9 mouse cellular contexts compared by ENCODE assay signal in the genomic region with DNA sequence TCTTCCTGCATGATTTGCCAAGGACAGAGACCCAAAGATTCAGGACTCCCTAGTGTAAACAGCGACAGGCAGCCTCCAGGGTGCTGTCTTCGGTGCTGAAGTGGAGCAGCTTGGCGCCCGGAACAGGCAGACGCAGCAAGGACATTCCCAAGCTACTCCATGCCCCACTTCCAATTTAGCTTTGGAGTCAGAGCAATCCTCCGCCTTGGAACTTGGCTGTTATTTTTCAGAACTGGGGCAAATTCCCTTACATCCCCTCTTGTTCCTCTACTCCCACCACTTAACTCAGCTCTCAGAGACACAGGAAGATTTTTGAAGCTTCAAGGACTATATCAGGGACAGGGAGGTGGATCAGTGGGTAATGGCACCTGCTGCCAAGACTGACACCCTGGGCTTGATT.
DNase-seq lines count a peak whose midpoint lies in the region; ATAC-seq and TF ChIP-seq lines count a peak whose summit lies in the region.
"Had no signal": no experiment of that assay in that cellular context is flagged by ENCODE, and none has a peak within 500 bp of the region (broad histone marks: within the 10 kb centered on the region; RNA-seq: fewer than 3 reads in every experiment).

No protein-coding gene starts in this region.

- WGBS in forebrain, postnatal 0 days: 14% methylated on average over 6 of the region's 6 CpGs
- 16% methylated on average over 6 of the region's 6 CpGs for WGBS in forebrain, embryonic 16.5 days
- WGBS in liver, embryonic 12.5 days (ENCODE audit: insufficient replicate concordance): 7% methylated on average over 6 of the region's 6 CpGs

- no peak overlapping the region for H3ac ChIP-seq in myocyte (ENCODE audit: control insufficient read depth, insufficient read length)

- no peak overlapping the region for H3K9ac ChIP-seq in forebrain, postnatal 0 days
- no peak overlapping the region for H3K9ac ChIP-seq in forebrain, embryonic 16.5 days (replicated peaks; ENCODE audit: low read depth, low read length)
- no peak overlapping the region for H3K9ac ChIP-seq in liver, embryonic 12.5 days
- H3K9ac ChIP-seq: limb, embryonic 15.5 days had no signal

- no peak overlapping the region for H3K4me3 ChIP-seq in forebrain, postnatal 0 days (ENCODE audit: low read depth, low read length)
- H3K4me3 ChIP-seq in forebrain, embryonic 16.5 days (replicated peaks; ENCODE audit: low read length): no peak overlapping the region
- H3K4me3 ChIP-seq in liver, embryonic 12.5 days: no peak overlapping the region
- H3K4me3 ChIP-seq in myocyte: no peak overlapping the region
- H3K4me3 ChIP-seq: limb, embryonic 15.5 days had no signal

- no peak for TF ChIP-seq POLR2A in myocyte (IDR thresholded peaks at IDR 0.05; ENCODE audit: insufficient read length, low read depth)

- no peaks in the 10 kb centered on the region for H3K79me2 ChIP-seq in myocyte (ENCODE audit: control insufficient read depth, insufficient read depth)

- no peaks in the 10 kb centered on the region for H3K9me3 ChIP-seq in forebrain, postnatal 0 days (ENCODE audit: low read length)
- no peaks in the 10 kb centered on the region for H3K9me3 ChIP-seq in forebrain, embryonic 16.5 days (ENCODE audit: control insufficient read depth, low read length)
- H3K9me3 ChIP-seq in liver, embryonic 12.5 days (replicated peaks): no peaks in the 10 kb centered on the region
- H3K9me3 ChIP-seq: limb, embryonic 15.5 days had no signal

- DNase-seq in forebrain, postnatal 0 days: peak; percentile 20
- DNase-seq in liver: peak; percentile 23
- DNase-seq in brain, adult 2 months (ENCODE audit: low read depth, low spot score): peak; percentile 77
- DNase-seq in cerebellum, adult 11-12 months: no peak

- ATAC-seq in forebrain, postnatal 0 days: no peak
- no peak for ATAC-seq in forebrain, embryonic 16.5 days
- no peak for ATAC-seq in liver, embryonic 12.5 days
- no peak for ATAC-seq in CD4-positive, CD25-positive, alpha-beta regulatory T cell, adult 4 months

- no peaks in the 10 kb centered on the region for H3K27me3 ChIP-seq in forebrain, postnatal 0 days (ENCODE audit: insufficient read depth, low read length)
- no peaks in the 10 kb centered on the region for H3K27me3 ChIP-seq in forebrain, embryonic 16.5 days (replicated peaks; ENCODE audit: control insufficient read depth, insufficient read depth, low read length)
- H3K27me3 ChIP-seq in liver, embryonic 12.5 days (replicated peaks): no peaks in the 10 kb centered on the region
- H3K27me3 ChIP-seq in myocyte (ENCODE audit: control insufficient read depth, insufficient read depth, insufficient read length): peaks cover 17% of the 10 kb centered on the region
- H3K27me3 ChIP-seq: limb, embryonic 15.5 days had no signal

- H3K4me1 ChIP-seq in forebrain, postnatal 0 days (ENCODE audit: insufficient read depth): 0 out of 2 replicates have a peak, but pooled peaks cover 4% of the 10 kb centered on the region
- peaks cover under 1% of the 10 kb centered on the region for H3K4me1 ChIP-seq in forebrain, embryonic 16.5 days (replicated peaks; ENCODE audit: control insufficient read depth, insufficient read depth, low read length)
- no peaks in the 10 kb centered on the region for H3K4me1 ChIP-seq in liver, embryonic 12.5 days
- H3K4me1 ChIP-seq: limb, embryonic 15.5 days had no signal

- no peak overlapping the region for H3K27ac ChIP-seq in forebrain, postnatal 0 days (ENCODE audit: low read depth, low read length)
- no peak overlapping the region for H3K27ac ChIP-seq in forebrain, embryonic 16.5 days (ENCODE audit: low read length)
- H3K27ac ChIP-seq in liver, embryonic 12.5 days: no peak overlapping the region
- H3K27ac ChIP-seq: limb, embryonic 15.5 days had no signal

- no peak overlapping the region for H3K4me2 ChIP-seq in forebrain, postnatal 0 days (ENCODE audit: low read depth)
- no peak overlapping the region for H3K4me2 ChIP-seq in forebrain, embryonic 16.5 days (ENCODE audit: low read length)
- no peak overlapping the region for H3K4me2 ChIP-seq in liver, embryonic 12.5 days
- H3K4me2 ChIP-seq in myocyte (ENCODE audit: low read depth): no peak overlapping the region
- H3K4me2 ChIP-seq: limb, embryonic 15.5 days had no signal

- no peak for TF ChIP-seq CTCF in forebrain, postnatal 0 days (IDR thresholded peaks at IDR 0.05; ENCODE audit: low read depth)

- no peaks in the 10 kb centered on the region for H3K36me3 ChIP-seq in forebrain, postnatal 0 days (ENCODE audit: insufficient read depth)
- no peaks in the 10 kb centered on the region for H3K36me3 ChIP-seq in forebrain, embryonic 16.5 days (ENCODE audit: control insufficient read depth, insufficient read depth)
- H3K36me3 ChIP-seq in liver, embryonic 12.5 days: no peaks in the 10 kb centered on the region
- H3K36me3 ChIP-seq in myocyte (ENCODE audit: control insufficient read depth, insufficient read depth): no peaks in the 10 kb centered on the region
- H3K36me3 ChIP-seq: limb, embryonic 15.5 days had no signal

TF ChIP-seq in myocyte, 11 proteins besides CTCF, POLR2A, EP300 and RAD21:
- TF ChIP-seq E2F4 (IDR thresholded peaks at IDR 0.05; ENCODE audit: insufficient read depth) (no peak), REST (IDR thresholded peaks at IDR 0.05; ENCODE audit: insufficient read depth, insufficient read length) (peak; percentile 94)
TF ChIP-seq in myocyte: peak in this region for 1.
